Mouse (Mus musculus) urinary bladder, adult 18-20 months (tissue): ENCODE measurements at regions not wholly inside any gene's neighbourhood (a gene's known extent, or its start where the extent isn't known, plus 50 kb on each side); places are given as distances from the start of the nearest gene placed in this dataset.
A peak's percentile ranks its signal among the peaks of the same experiment; 100 is the strongest.

Source experiments
- DNase-seq, 2 experiments: peaks; one replicate each; pipeline ENCODE4 v3.0.0; 2022; ENCODE audit warnings: low spot score in 2 of 2, mixed read lengths in 2 of 2

- peak; percentile 1 to 5 for DNase-seq
These were observed 1156.9 kb downstream of the Gm10330 start for GRCm38 (mm10) chr12:22623205-22623604.
